Mouse (Mus musculus): Measurements from ENCODE around the gene Pwwp2a.

The Pwwp2a gene

GRCm38 (mm10) chr11:43681472-43682414 is at the start of gene Pwwp2a:
TSS of gene Pwwp2a (plus strand) at chr11:43681998.
- peak; percentile 100 for DNase-seq (ENCODE audit: low read depth)

GRCm38 (mm10) chr11:43632566-43632965 is 49.2 kb upstream of the Pwwp2a start:
- no peak for DNase-seq (ENCODE audit: low read depth)

GRCm38 (mm10) chr11:43633165-43633564 is 48.6 kb upstream of the Pwwp2a start:
- DNase-seq (ENCODE audit: low read depth) = no peak

GRCm38 (mm10) chr11:43633658-43634401 is 48.0 kb upstream of the Pwwp2a start:
- DNase-seq (ENCODE audit: low read depth) = no peak

- no peak for DNase-seq (ENCODE audit: low read depth)
Observed at GRCm38 (mm10) chr11:43636761-43637160, 45.0 kb upstream of the Pwwp2a start.

- DNase-seq (ENCODE audit: low read depth) = no peak
Observed at GRCm38 (mm10) chr11:43638486-43638885, 43.3 kb upstream of the Pwwp2a start.

GRCm38 (mm10) chr11:43643180-43643591 is 38.6 kb upstream of the Pwwp2a start:
- peak; percentile 80 for DNase-seq (ENCODE audit: low read depth)

- DNase-seq (ENCODE audit: low read depth) = no peak
Observed at GRCm38 (mm10) chr11:43645286-43645685, 36.5 kb upstream of the Pwwp2a start.

GRCm38 (mm10) chr11:43653051-43653475 is 28.7 kb upstream of the Pwwp2a start:
- no peak for DNase-seq (ENCODE audit: low read depth)

- DNase-seq (ENCODE audit: low read depth) = no peak
Observed at GRCm38 (mm10) chr11:43656464-43656863, 25.3 kb upstream of the Pwwp2a start.

- no peak for DNase-seq (ENCODE audit: low read depth)
Observed at GRCm38 (mm10) chr11:43658010-43658409, 23.8 kb upstream of the Pwwp2a start.

GRCm38 (mm10) chr11:43667038-43667745 is 14.6 kb upstream of the Pwwp2a start:
- no peak for DNase-seq (ENCODE audit: low read depth)

GRCm38 (mm10) chr11:43682415-43683217 is 818 bp downstream of the Pwwp2a start:
- no peak for DNase-seq (ENCODE audit: low read depth)

GRCm38 (mm10) chr11:43688850-43689249 is 7.1 kb downstream of the Pwwp2a start:
- DNase-seq (ENCODE audit: low read depth) = no peak

- DNase-seq (ENCODE audit: low read depth) = no peak
Observed at GRCm38 (mm10) chr11:43696623-43697022, 14.8 kb downstream of the Pwwp2a start.

- no peak for DNase-seq (ENCODE audit: low read depth)
Observed at GRCm38 (mm10) chr11:43698621-43699020, 16.8 kb downstream of the Pwwp2a start.

- DNase-seq (ENCODE audit: low read depth) = no peak
Observed at GRCm38 (mm10) chr11:43700291-43700690, 18.5 kb downstream of the Pwwp2a start.

- DNase-seq (ENCODE audit: low read depth) = peak; percentile 16
Observed at GRCm38 (mm10) chr11:43703552-43703951, 21.8 kb downstream of the Pwwp2a start.

- DNase-seq (ENCODE audit: low read depth) = no peak
Observed at GRCm38 (mm10) chr11:43705751-43706150, 24.0 kb downstream of the Pwwp2a start.

GRCm38 (mm10) chr11:43708409-43708808 is 26.6 kb downstream of the Pwwp2a start:
- DNase-seq (ENCODE audit: low read depth) = no peak

GRCm38 (mm10) chr11:43712178-43712577 is 30.4 kb downstream of the Pwwp2a start:
- no peak for DNase-seq (ENCODE audit: low read depth)

All from fibroblast of lung, adult 2 months (primary cell).